Mouse (Mus musculus) neural tube, embryonic 13.5 days (tissue): ENCODE measurements around the gene Inpp5a. TPM values are rescaled to one million over a fixed set of nuclear protein-coding genes. Genes with fewer than 3 reads are reported as not detected.

Source experiments
- ATAC-seq: fragments of 200-750 bp; cut with Nextera tagmentation; 2 replicates; pipeline ENCODE4 v1.8.0; 2017; ENCODE audit warnings: low read depth, mild to moderate bottlenecking, moderate TSS enrichment, moderate library complexity
- H3K27ac ChIP-seq: fragments of 300-500 bp; sonication (generic); replicated peaks from 2 replicates; pipeline ENCODE4 v1.5.1; 2015; ENCODE audit warnings: moderate library complexity, mild to moderate bottlenecking, inconsistent platforms
- H3K27me3 ChIP-seq: fragments of 300-500 bp; sonication (generic); 2 replicates; pipeline ENCODE4 v1.6.1; 2015; ENCODE audit warnings: mild to moderate bottlenecking, inconsistent platforms
- H3K36me3 ChIP-seq: fragments of 300-500 bp; sonication (generic); 2 replicates; pipeline ENCODE4 v1.6.1; 2015; ENCODE audit warnings: mild to moderate bottlenecking, inconsistent platforms
- H3K4me1 ChIP-seq: fragments of 300-500 bp; sonication (generic); replicated peaks from 2 replicates; pipeline ENCODE4 v1.6.1; 2015; ENCODE audit warnings: inconsistent platforms
- H3K4me2 ChIP-seq: fragments of 300-500 bp; sonication (generic); 2 replicates; pipeline ENCODE4 v1.6.1; 2015; ENCODE audit warnings: inconsistent platforms, mild to moderate bottlenecking, moderate library complexity
- H3K4me3 ChIP-seq: fragments of 300-500 bp; sonication (generic); 2 replicates; pipeline ENCODE4 v1.5.1; 2015; ENCODE audit warnings: mild to moderate bottlenecking, inconsistent platforms
- H3K9ac ChIP-seq: fragments of 300-500 bp; sonication (generic); 2 replicates; pipeline ENCODE4 v1.6.1; 2015; ENCODE audit warnings: moderate library complexity, mild to moderate bottlenecking, inconsistent platforms
- H3K9me3 ChIP-seq: fragments of 300-500 bp; sonication (generic); 2 replicates; pipeline ENCODE4 v1.6.1; 2016; ENCODE audit warnings: inconsistent platforms
- WGBS: fragments of 180-500 bp; shearing (Covaris S2); methylation state at CpG from one replicate; pipeline ENCODE4 v1.1.7; 2015; 5-methylcytosine and 5-hydroxymethylcytosine counted together
- polyA plus RNA-seq: library from polyadenylated mRNA; unstranded; fragments of >200 nt; fragmentation: Nextera tagmentation; extraction: Ambion mirVana; gene quantifications from 2 replicates; pipeline ENCODE4 v1.2.1, GENCODE M21; 2015

Inpp5a gene
- polyA plus RNA-seq, 1 experiment from 2014 or later: 17.6 TPM

DNA sequence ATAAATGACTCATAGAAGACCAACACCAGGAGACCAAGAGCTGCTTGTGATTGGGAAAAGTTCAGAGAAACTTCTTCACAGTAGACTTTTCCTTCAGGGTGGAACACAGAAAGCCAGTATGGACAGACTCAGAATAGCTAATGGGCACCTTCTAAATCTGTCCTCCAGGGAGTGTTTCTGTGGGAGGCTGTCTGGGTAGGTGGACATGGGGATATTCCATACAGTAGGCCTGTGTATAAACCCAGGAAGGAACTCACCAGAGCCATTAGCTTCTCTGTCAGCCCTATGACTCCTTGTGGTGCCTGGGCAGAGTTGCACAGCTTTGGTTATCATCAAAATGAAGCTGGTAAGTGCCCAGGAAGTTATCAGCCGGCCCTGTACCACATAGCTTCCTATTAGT, 151.7 kb downstream of the Inpp5a start:
- 95% methylated on average over 1 of the region's 1 CpGs for WGBS
- H3K27me3 ChIP-seq: peaks cover 91% of the 10 kb centered on the region
- ATAC-seq: no peak

DNA sequence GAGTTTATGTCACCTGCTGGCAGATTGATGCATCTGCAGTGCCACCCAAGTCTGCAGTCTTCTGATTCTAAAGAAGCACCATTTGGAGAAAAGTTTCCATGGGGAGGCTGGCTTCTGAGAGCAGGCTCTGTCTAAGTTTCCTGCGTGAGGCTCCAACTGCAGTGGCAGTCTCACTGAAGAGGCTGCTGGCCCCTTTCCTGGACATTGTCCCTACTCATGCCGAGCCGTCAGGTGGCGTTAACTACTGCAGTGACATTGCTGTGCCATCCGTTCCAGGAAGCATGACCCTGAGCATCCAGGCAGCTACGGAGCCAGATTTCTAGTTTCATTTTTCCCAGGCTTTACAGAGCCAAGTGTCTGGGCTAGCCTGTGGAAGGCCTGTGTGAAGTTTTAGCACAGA, 152.5 kb downstream of the Inpp5a start:
- Histone ChIP-seq H3K27me3 (peaks cover 91% of the 10 kb centered on the region), H3K4me3 (no peak overlapping the region), H3K36me3 (no peaks in the 10 kb centered on the region), H3K4me1 (peaks cover 26% of the 10 kb centered on the region), H3K9me3 (no peaks in the 10 kb centered on the region), H3K9ac (no peak overlapping the region), H3K4me2 (no peak overlapping the region), H3K27ac (no peak overlapping the region)
- WGBS: 90% methylated on average over 6 of the region's 6 CpGs
- ATAC-seq: no peak

More for the DNA sequence above, 151.7 kb downstream of the Inpp5a start:
- peaks cover 19% of the 10 kb centered on the region for H3K4me1 ChIP-seq
- H3K4me2 ChIP-seq: no peak overlapping the region
- no peaks in the 10 kb centered on the region for H3K9me3 ChIP-seq
- H3K4me3 ChIP-seq: no peak overlapping the region
- no peak overlapping the region for H3K27ac ChIP-seq
- H3K36me3 ChIP-seq: peaks cover 4% of the 10 kb centered on the region; the same call in 1 of the 2 replicates
- H3K9ac ChIP-seq: no peak overlapping the region

DNA sequence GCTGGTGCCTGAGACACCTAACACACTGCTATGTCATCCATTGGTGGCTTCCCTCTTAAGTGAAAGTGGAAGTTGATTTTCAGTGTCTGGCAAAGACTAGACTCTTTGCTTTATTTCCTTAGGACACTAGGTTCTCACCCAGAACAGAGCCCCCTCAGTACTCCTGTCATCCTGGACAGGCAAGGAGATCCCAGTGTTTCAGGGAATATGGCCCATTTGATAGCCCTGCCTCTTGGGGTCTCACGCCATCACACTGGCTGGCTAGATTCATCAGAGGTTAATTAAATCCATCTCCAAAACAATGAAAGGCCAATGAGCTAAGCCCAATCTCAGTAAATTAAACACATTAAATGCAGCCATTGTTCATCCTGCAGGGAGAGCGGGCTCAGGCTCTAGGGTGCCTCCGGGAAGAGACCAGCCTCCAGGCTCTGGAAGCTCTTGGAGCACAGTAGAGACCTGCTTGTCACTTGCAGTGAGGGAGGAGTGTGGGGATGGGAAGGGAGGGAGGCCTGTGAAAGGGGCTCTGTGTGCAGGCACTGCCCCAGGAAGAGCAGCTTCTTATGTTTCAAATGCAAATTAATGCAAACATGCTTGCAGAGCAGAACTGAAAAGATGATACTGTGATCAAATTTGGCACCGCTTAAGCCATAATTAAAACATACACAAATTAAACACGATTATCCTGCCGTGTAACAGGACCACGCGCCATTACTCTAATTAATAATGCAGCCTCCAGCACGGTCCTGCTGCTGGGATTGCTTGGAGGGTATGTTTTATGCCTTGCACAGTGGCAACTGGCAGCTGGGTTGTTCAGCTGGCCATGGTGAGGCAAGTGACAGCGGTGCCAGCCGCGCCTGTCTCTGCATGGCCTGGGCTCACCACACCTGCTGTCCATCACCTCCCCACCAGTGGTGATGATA, 156.1 kb downstream of the Inpp5a start:
- WGBS: 27% methylated on average over 12 of the region's 12 CpGs
- H3K36me3 ChIP-seq: no peaks in the 10 kb centered on the region
- ATAC-seq: peak; percentile 89
- no peak overlapping the region; the same call in 1 of the 2 replicates for H3K9ac ChIP-seq
- H3K9me3 ChIP-seq: no peaks in the 10 kb centered on the region
- H3K4me1 ChIP-seq: peaks cover 26% of the 10 kb centered on the region
- peak overlapping the region; percentile 57 for H3K27ac ChIP-seq
- peaks cover 91% of the 10 kb centered on the region for H3K27me3 ChIP-seq
- H3K4me2 ChIP-seq: peak overlapping the region; percentile 17; the same call in 1 of the 2 replicates
- H3K4me3 ChIP-seq: no peak overlapping the region

DNA sequence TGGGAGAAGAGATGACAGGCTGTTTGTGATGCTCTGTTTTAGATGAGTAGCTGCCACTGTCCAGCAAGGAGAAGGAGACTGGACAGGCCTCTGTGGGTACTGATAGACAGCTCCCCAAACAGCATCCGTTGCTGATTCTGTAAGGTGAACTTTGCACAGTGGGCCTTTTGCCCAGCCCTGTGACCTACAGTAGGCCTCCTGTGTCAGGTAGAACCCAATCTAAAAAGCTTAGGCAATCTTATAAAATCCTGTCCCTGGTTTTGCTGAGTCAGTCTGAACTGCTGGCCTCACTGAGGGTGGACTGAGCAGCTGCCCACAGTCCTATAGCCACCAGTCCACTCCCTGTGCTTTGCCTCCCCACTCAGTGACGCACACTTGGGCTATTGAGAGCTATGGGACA, 158.4 kb downstream of the Inpp5a start:
- H3K27ac ChIP-seq: no peak overlapping the region
- no peak for ATAC-seq
- H3K9ac ChIP-seq: no peak overlapping the region
- no peaks in the 10 kb centered on the region for H3K9me3 ChIP-seq
- 85% methylated on average over 2 of the region's 2 CpGs for WGBS
- H3K36me3 ChIP-seq: no peaks in the 10 kb centered on the region
- H3K4me2 ChIP-seq: no peak overlapping the region
- peaks cover 91% of the 10 kb centered on the region for H3K27me3 ChIP-seq
- H3K4me3 ChIP-seq: no peak overlapping the region
- H3K4me1 ChIP-seq: peaks cover 26% of the 10 kb centered on the region

DNA sequence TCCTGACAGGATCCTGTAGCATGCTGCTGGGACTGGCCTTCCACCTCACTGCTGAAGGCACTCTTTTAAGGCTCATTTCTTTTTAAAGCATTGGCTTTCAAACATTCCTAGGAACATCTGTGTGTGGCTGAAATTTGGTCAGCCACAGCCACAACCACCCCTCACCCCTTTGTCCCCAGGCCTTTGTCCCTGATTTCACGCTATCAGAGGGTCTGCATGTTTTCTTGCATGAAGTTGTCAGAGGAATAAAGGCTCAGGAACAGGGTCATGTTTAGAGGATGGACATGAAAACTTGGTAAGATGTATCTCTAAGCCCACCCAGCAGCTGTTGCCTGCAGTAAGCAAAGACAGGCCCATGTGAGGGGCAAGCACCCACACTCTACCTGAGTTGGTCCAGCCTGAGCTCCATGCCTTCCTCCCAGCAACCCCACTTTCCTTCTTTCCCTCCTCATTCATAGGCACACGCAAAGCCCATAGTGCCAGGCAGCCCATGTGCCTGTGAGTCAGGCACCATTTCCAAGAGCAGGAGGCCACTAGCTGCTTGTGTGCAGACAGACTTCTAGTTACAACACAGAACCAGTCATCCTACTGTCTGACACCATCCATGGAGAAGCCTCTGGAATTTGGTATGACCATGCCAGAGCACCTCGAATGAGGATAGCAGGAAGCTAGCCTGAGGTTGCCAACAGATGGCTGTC, 161.3 kb downstream of the Inpp5a start:
- H3K4me3 ChIP-seq: no peak overlapping the region
- H3K27me3 ChIP-seq: peaks cover 90% of the 10 kb centered on the region
- no peak for ATAC-seq
- no peak overlapping the region for H3K27ac ChIP-seq
- no peaks in the 10 kb centered on the region for H3K9me3 ChIP-seq
- peaks cover 11% of the 10 kb centered on the region for H3K4me1 ChIP-seq
- 67% methylated on average over 3 of the region's 3 CpGs for WGBS
- H3K4me2 ChIP-seq: no peak overlapping the region
- no peaks in the 10 kb centered on the region for H3K36me3 ChIP-seq
- no peak overlapping the region for H3K9ac ChIP-seq

DNA sequence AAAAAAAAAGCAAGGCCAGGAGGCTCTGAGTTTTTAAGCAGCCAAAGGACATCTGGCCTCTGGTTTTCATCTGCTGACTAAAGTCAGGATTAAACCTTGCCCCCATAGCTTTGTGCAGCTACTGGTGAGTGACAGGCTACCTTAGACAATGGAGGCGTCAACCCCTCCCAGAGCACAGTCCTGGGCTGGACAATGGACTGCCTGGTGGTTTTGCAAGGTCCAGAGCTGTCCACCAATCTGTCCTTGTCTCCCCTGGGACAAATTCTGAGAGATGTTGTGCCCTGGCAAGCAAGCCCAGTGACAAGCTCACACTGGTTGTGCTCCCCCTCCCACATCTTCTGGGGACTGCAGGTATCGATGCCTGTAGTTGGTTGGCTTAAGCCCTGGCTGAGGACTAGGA, 162.6 kb downstream of the Inpp5a start:
- no peak for ATAC-seq
- Histone ChIP-seq H3K27me3 (peaks cover 90% of the 10 kb centered on the region), H3K9ac (no peak overlapping the region), H3K27ac (no peak overlapping the region), H3K4me2 (no peak overlapping the region), H3K4me3 (no peak overlapping the region), H3K9me3 (no peaks in the 10 kb centered on the region), H3K36me3 (no peaks in the 10 kb centered on the region), H3K4me1 (peaks cover 3% of the 10 kb centered on the region)
- 79% methylated on average over 2 of the region's 2 CpGs for WGBS

DNA sequence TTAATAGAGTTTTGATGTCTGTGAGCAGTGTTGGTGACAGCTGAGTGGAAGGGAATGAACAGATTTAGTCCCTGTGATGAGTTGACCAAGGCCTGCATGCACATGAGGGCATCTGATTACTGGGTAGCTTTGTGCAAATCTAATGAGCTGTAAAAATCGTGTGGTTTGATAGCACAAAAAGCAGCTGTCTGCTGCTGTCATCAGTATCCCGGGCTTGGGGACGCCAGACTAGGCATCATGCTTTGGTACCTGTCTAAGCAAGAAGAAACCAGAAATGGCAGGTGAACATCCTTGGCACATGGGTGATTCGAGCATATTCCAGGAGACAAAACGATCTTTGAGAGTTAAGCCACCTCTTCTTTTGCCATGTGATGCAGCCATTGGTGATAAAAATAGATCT, 167.4 kb downstream of the Inpp5a start:
- H3K36me3 ChIP-seq: no peaks in the 10 kb centered on the region
- peaks cover 9% of the 10 kb centered on the region for H3K4me1 ChIP-seq
- ATAC-seq: no peak
- no peak overlapping the region for H3K9ac ChIP-seq
- no peaks in the 10 kb centered on the region for H3K9me3 ChIP-seq
- no peak overlapping the region for H3K4me3 ChIP-seq
- no peak overlapping the region for H3K4me2 ChIP-seq
- H3K27me3 ChIP-seq: peaks cover 91% of the 10 kb centered on the region
- no peak overlapping the region for H3K27ac ChIP-seq
- WGBS: 33% methylated on average over 5 of the region's 5 CpGs

DNA sequence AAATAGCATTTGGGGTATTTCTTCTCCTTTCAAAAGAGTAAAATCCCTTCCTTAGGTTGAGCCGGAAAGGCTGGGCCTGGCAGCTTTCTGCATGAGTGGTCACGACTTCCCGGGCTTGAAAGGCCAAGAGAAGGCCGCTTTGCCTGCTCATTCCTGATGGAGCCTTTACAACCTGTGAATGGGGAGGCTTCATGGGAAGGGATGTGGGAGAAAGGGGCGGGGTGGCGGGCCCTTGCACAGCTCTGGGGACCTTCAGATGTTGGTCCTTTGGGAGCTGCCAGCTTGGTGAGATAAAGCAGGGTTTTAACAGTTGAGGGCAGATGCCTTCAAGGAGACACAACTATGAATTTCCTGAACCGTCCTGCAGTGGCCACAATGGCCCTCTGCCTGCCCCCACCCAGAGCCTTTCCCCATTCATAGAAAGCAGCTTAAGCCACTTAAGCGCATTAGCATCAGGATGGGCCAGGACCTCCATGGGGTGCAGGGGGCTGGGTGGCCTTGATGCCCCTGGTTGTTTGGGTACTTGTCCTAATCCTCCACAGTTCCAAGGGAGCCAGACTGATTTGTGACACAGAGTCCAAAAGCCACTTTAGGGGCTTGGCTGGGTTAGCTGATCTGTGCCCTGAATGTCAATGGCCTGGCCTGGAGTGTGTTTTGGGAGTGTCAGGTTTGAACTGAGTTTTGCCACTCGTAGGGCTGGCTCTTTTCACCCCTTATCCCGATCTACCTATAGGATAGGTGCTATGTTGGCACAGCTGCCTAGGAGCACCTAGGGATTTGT, 168.0 kb downstream of the Inpp5a start:
- Histone ChIP-seq H3K9ac (no peak overlapping the region), H3K4me1 (peaks cover 9% of the 10 kb centered on the region), H3K27me3 (peaks cover 91% of the 10 kb centered on the region), H3K9me3 (no peaks in the 10 kb centered on the region), H3K27ac (no peak overlapping the region), H3K4me2 (no peak overlapping the region), H3K36me3 (no peaks in the 10 kb centered on the region), H3K4me3 (no peak overlapping the region)
- ATAC-seq: no peak
- WGBS: 30% methylated on average over 10 of the region's 10 CpGs

DNA sequence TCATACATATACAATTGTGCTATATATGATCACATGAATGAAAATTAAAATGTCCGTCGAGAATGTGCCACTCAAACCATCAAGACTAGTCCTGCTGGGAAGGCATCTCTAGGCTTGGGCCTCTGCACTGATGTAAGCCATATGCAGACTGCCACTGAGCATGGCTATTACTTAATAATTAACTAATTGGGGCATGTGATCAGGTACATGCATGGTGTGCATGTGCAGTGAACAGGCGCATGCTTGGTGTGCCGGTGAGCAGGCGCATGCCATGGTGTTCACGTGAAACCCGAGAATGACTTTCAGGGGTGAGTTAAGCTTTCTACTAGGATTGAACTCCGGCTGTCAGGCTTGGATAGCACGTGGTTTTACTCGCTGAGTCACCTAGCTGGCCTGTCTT, 170.8 kb downstream of the Inpp5a start:
- no peak overlapping the region for H3K4me2 ChIP-seq
- no peaks in the 10 kb centered on the region for H3K9me3 ChIP-seq
- no peak overlapping the region for H3K27ac ChIP-seq
- H3K4me3 ChIP-seq: no peak overlapping the region
- no peak for ATAC-seq
- H3K4me1 ChIP-seq: peaks cover 9% of the 10 kb centered on the region
- H3K36me3 ChIP-seq: no peaks in the 10 kb centered on the region
- H3K27me3 ChIP-seq: peaks cover 90% of the 10 kb centered on the region
- no peak overlapping the region for H3K9ac ChIP-seq
- 93% methylated on average over 10 of the region's 10 CpGs for WGBS

DNA sequence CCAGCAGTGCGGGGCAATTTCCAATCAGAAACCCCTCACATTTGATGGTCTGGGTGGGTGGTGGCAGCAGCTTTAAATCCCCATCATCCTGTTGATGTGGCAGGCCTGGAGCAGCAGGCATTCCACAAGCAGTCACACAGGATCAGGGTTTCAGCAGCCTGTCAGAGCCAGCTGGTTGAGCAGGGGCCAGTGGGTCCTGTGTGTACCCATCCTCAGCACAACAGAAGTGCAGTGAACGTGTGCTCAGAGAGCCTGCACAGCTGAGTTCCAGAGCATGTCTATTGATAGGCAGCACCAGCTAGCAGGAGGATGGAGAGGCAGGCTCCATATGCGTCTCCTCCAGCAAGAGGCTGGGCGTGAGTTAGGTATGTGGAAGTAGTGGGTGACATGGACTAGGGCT, 174.5 kb downstream of the Inpp5a start:
- ATAC-seq: no peak
- Histone ChIP-seq H3K27ac (no peak overlapping the region), H3K9ac (no peak overlapping the region), H3K4me2 (no peak overlapping the region), H3K27me3 (peaks cover 93% of the 10 kb centered on the region), H3K9me3 (no peaks in the 10 kb centered on the region), H3K4me3 (no peak overlapping the region), H3K4me1 (peaks cover 9% of the 10 kb centered on the region), H3K36me3 (no peaks in the 10 kb centered on the region)
- 70% methylated on average over 4 of the region's 4 CpGs for WGBS

DNA sequence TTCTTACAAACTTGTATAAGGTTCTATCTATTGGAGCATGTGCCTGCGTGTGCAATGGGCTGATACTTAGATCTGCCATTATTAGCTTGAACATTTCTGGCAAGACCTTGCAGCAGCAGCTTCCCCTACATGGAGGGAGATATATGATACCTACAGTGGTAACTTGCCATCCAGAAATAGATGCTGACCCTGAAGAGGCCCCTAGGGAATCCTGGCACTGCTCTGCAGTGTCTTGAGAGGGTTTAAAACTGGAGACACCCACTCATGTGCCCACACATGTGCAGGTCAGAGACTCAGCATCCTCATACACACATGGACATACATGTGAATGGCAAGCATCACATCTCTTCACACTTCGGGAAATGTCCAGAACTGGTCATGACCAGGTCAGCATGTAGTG, 175.3 kb downstream of the Inpp5a start:
- H3K4me3 ChIP-seq: no peak overlapping the region
- WGBS: 96% methylated on average over 2 of the region's 2 CpGs
- ATAC-seq: no peak
- peaks cover 9% of the 10 kb centered on the region for H3K4me1 ChIP-seq
- no peaks in the 10 kb centered on the region for H3K36me3 ChIP-seq
- no peak overlapping the region for H3K4me2 ChIP-seq
- H3K27me3 ChIP-seq: peaks cover 92% of the 10 kb centered on the region
- H3K9ac ChIP-seq: no peak overlapping the region
- H3K27ac ChIP-seq: no peak overlapping the region
- no peaks in the 10 kb centered on the region for H3K9me3 ChIP-seq

DNA sequence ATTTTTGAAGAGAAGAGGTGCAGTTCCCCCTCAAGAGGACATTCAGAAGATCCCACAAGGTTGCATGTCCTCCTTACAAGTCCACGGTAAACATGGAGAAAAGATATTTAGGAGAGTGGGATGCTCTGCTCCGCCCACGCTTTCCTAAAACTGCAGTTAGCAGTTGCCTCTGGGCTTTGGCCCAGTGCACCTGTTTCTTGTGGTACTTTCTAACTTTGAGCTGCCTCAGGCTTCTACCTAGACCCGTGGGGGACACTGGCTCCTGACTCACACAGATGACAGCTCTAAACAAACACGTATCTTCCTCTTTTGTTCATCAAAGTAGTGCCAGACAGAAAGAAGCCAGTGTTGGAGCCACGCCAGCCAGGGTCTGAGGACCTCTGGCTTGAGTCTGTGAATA, 177.1 kb downstream of the Inpp5a start:
- no peak for ATAC-seq
- Histone ChIP-seq H3K27me3 (peaks cover 87% of the 10 kb centered on the region), H3K4me3 (no peak overlapping the region), H3K9me3 (no peaks in the 10 kb centered on the region), H3K4me2 (no peak overlapping the region), H3K9ac (no peak overlapping the region), H3K4me1 (peaks cover 9% of the 10 kb centered on the region), H3K27ac (no peak overlapping the region), H3K36me3 (no peaks in the 10 kb centered on the region)
- WGBS: 73% methylated on average over 6 of the region's 6 CpGs
